In the genomic region with DNA sequence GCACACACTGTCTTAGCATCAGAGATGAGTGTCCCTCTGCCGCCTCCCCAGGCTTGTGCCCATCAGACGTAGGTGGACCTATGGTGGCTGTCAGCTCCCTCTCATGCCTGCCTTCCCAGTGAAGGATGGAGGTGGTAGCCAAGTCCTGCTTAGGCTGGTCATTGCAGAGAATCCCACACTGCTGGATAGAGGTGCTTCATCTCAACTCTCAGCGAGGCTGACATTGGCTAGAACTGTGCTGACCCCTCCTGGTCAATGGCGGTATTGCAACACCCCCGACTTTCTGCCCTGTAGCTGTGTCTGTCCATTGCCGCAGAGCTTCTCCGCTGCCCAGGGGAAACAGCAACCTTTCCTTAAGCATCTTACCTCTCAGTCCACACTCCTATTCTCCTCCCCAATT, we compare ENCODE assay signal across 1 mouse cellular context.
A peak's percentile ranks its signal among the peaks of the same experiment; 100 is the strongest.
TF ChIP-seq lines count a peak whose summit lies in the region.

No protein-coding gene starts in this region.

TF ChIP-seq in C2C12, 6 proteins besides CTCF, POLR2A, EP300 and RAD21:
- no peak for TF ChIP-seq MYOD1 (IDR thresholded peaks at IDR 0.05; ENCODE audit: control insufficient read depth, insufficient read length, low read depth)
- TF ChIP-seq MAX (IDR thresholded peaks at IDR 0.05): no peak
- TF ChIP-seq USF1 (IDR thresholded peaks at IDR 0.05; ENCODE audit: low read depth): no peak
- no peak for TF ChIP-seq MYOG (IDR thresholded peaks at IDR 0.05; ENCODE audit: control insufficient read depth, extremely low read depth, insufficient read length)
- TF ChIP-seq CEBPB (IDR thresholded peaks at IDR 0.05; ENCODE audit: low read depth): peak; percentile 68
- TF ChIP-seq FOSL1 (IDR thresholded peaks at IDR 0.05; ENCODE audit: insufficient read depth, low read length, poor library complexity, severe bottlenecking): no peak
